Comparison of ENCODE assay signal across 8 mouse cellular contexts in genomic region chr1:182115197-182115596, GRCm38 (mm10). TPM values are rescaled to one million over a fixed set of nuclear protein-coding genes. Genes with fewer than 3 reads are reported as not detected.
DNase-seq lines count a peak whose midpoint lies in the region; ATAC-seq and TF ChIP-seq lines count a peak whose summit lies in the region.

No protein-coding gene starts in this region.

- H3K9me3 ChIP-seq in heart, embryonic 16.5 days (replicated peaks; ENCODE audit: control insufficient read depth, low read length): no peaks in the 10 kb centered on the region
- H3K9me3 ChIP-seq in limb, embryonic 14.5 days (ENCODE audit: control insufficient read depth, low read length): no peaks in the 10 kb centered on the region
- no peaks in the 10 kb centered on the region for H3K9me3 ChIP-seq in hindbrain, embryonic 14.5 days (ENCODE audit: control insufficient read depth, low read length)

- peak; percentile 21; the same call in 1 of the 2 replicates for ATAC-seq in heart, embryonic 16.5 days (replicated peaks; ENCODE audit: extremely low read depth, insufficient read depth, low FRiP score)
- no peak for ATAC-seq in limb, embryonic 14.5 days (ENCODE audit: low FRiP score, low read depth)
- no peak for ATAC-seq in hindbrain, embryonic 14.5 days (ENCODE audit: low FRiP score)

- TF ChIP-seq CTCF in embryonic fibroblast, embryonic 13.5 days (IDR thresholded peaks at IDR 0.05; ENCODE audit: borderline replicate concordance, insufficient read depth, low read length): peak; percentile 74

- no peaks in the 10 kb centered on the region for H3K36me3 ChIP-seq in heart, embryonic 16.5 days (ENCODE audit: control insufficient read depth, insufficient read depth)
- H3K36me3 ChIP-seq in limb, embryonic 14.5 days (ENCODE audit: control insufficient read depth, insufficient read depth, low read length): no peaks in the 10 kb centered on the region
- H3K36me3 ChIP-seq in hindbrain, embryonic 14.5 days (replicated peaks; ENCODE audit: control insufficient read depth, insufficient read depth): no peaks in the 10 kb centered on the region

- H3K4me1 ChIP-seq in heart, embryonic 16.5 days (ENCODE audit: control insufficient read depth, insufficient read depth, low read length): peaks cover 21% of the 10 kb centered on the region
- H3K4me1 ChIP-seq in embryonic fibroblast, embryonic 13.5 days (ENCODE audit: control insufficient read depth, insufficient read depth, low read length): no peaks in the 10 kb centered on the region
- H3K4me1 ChIP-seq in limb, embryonic 14.5 days (ENCODE audit: control insufficient read depth, insufficient read depth, low read length): peaks cover 34% of the 10 kb centered on the region
- peaks cover 17% of the 10 kb centered on the region for H3K4me1 ChIP-seq in hindbrain, embryonic 14.5 days (replicated peaks; ENCODE audit: control insufficient read depth, insufficient read depth, low read length)

- TF ChIP-seq POLR2A in embryonic fibroblast, embryonic 13.5 days (IDR thresholded peaks at IDR 0.05; ENCODE audit: low read depth, low read length): no peak
- TF ChIP-seq POLR2A in limb, embryonic 14.5 days (IDR thresholded peaks at IDR 0.05; ENCODE audit: borderline replicate concordance, extremely low read depth, insufficient read depth, insufficient read length): no peak

- H3K9ac ChIP-seq in heart, embryonic 16.5 days (ENCODE audit: low read length): no peak overlapping the region
- no peak overlapping the region for H3K9ac ChIP-seq in limb, embryonic 14.5 days (ENCODE audit: low read depth, low read length, severe bottlenecking)
- no peak overlapping the region for H3K9ac ChIP-seq in hindbrain, embryonic 14.5 days

- WGBS in heart, embryonic 16.5 days: 20% methylated on average over 5 of the region's 5 CpGs
- 22% methylated on average over 5 of the region's 5 CpGs for WGBS in limb, embryonic 14.5 days
- WGBS in hindbrain, embryonic 14.5 days: 33% methylated on average over 5 of the region's 5 CpGs

- intact Hi-C loops in heart, postnatal 25 days (cut with DNase I): loop anchor here (1.0 to 10.0 kb wide), 3 partner anchors 94 to 390 kb away; no protein-coding TSS in a partner anchor

- no peak overlapping the region for H3K4me2 ChIP-seq in heart, embryonic 16.5 days (ENCODE audit: low read depth, low read length)
- H3K4me2 ChIP-seq in limb, embryonic 14.5 days (replicated peaks; ENCODE audit: low read depth, low read length, severe bottlenecking): no peak overlapping the region
- H3K4me2 ChIP-seq in hindbrain, embryonic 14.5 days (replicated peaks): no peak overlapping the region

- no peak for DNase-seq in heart, postnatal 25 days (ENCODE audit: low spot score)
- peak; percentile 58 to 63 for DNase-seq in B cell, adult 2 months
- peak; percentile 80 for DNase-seq in R1 (ENCODE audit: low read depth, low spot score)
- DNase-seq in limb, embryonic 14.5 days (ENCODE audit: low spot score): peak; percentile 38
- DNase-seq in thymus, postnatal 0 days (ENCODE audit: low spot score): peak; percentile 63
- DNase-seq in hindbrain, embryonic 14.5 days (ENCODE audit: low spot score): no peak

- no peak overlapping the region for H3K27ac ChIP-seq in heart, embryonic 16.5 days (ENCODE audit: low read length)
- H3K27ac ChIP-seq in embryonic fibroblast, embryonic 13.5 days (ENCODE audit: insufficient read depth, low read length): no peak overlapping the region
- no peak overlapping the region for H3K27ac ChIP-seq in limb, embryonic 14.5 days (replicated peaks; ENCODE audit: low read depth, low read length)
- no peak overlapping the region for H3K27ac ChIP-seq in hindbrain, embryonic 14.5 days

- H3K27me3 ChIP-seq in heart, embryonic 16.5 days (ENCODE audit: control insufficient read depth, insufficient read depth, low read length): no peaks in the 10 kb centered on the region
- no peaks in the 10 kb centered on the region for H3K27me3 ChIP-seq in limb, embryonic 14.5 days (ENCODE audit: control insufficient read depth, insufficient read depth, low read length)
- no peaks in the 10 kb centered on the region for H3K27me3 ChIP-seq in hindbrain, embryonic 14.5 days (ENCODE audit: control insufficient read depth, insufficient read depth, low read length)

- no peak overlapping the region for H3K4me3 ChIP-seq in heart, embryonic 16.5 days (ENCODE audit: low read length)
- H3K4me3 ChIP-seq in embryonic fibroblast, embryonic 13.5 days (ENCODE audit: insufficient read depth, low read length): no peak overlapping the region
- no peak overlapping the region for H3K4me3 ChIP-seq in limb, embryonic 14.5 days (replicated peaks; ENCODE audit: low read length)
- no peak overlapping the region for H3K4me3 ChIP-seq in hindbrain, embryonic 14.5 days (replicated peaks; ENCODE audit: low read length)

RNA-seq across cellular contexts. Expression of gene Srp9, which starts 9.3 kb away (rescaled TPM):
- 85.9 and 111 TPM in 2 replicates for polyA plus RNA-seq in heart, embryonic 16.5 days (2015; fragmentation: Nextera tagmentation; extraction: Ambion mirVana)
- 10 to 100 TPM; 39.8 to 42.7 TPM for total RNA-seq in heart, postnatal 25 days (2021)
- polyA plus RNA-seq in embryonic fibroblast, embryonic 13.5 days (2011; ENCODE audit: insufficient read length, low read depth, missing spikeins): 86.9 and 91.6 TPM in 2 replicates
- polyA plus RNA-seq in limb, embryonic 14.5 days (2012; rRNA removed): 78.2 and 101 TPM in 2 replicates
- polyA plus RNA-seq in limb, embryonic 14.5 days (2014; fragmentation: Nextera tagmentation; extraction: Ambion mirVana): 157 and 166 TPM in 2 replicates
- polyA plus RNA-seq in thymus, postnatal 0 days (2015; fragmentation: Nextera tagmentation; extraction: Ambion mirVana): 274 and 279 TPM in 2 replicates
- 139 and 142 TPM in 2 replicates for polyA plus RNA-seq in hindbrain, embryonic 14.5 days (2014; fragmentation: Nextera tagmentation; extraction: Ambion mirVana)

RNA-seq across cellular contexts. Expression of gene Vmn1r1, which starts 49.1 kb away (rescaled TPM):
- polyA plus RNA-seq in heart, embryonic 16.5 days (2015; fragmentation: Nextera tagmentation; extraction: Ambion mirVana): not detected in 2 replicates
- total RNA-seq in heart, postnatal 25 days (2021): not detected
- not detected in 2 replicates for polyA plus RNA-seq in embryonic fibroblast, embryonic 13.5 days (2011; ENCODE audit: insufficient read length, low read depth, missing spikeins)
- polyA plus RNA-seq in limb, embryonic 14.5 days (2012; rRNA removed): 0.03 TPM in 1 of 2 replicates, not detected in the other
- polyA plus RNA-seq in limb, embryonic 14.5 days (2014; fragmentation: Nextera tagmentation; extraction: Ambion mirVana): not detected in 2 replicates
- polyA plus RNA-seq in thymus, postnatal 0 days (2015; fragmentation: Nextera tagmentation; extraction: Ambion mirVana): not detected in 2 replicates
- polyA plus RNA-seq in hindbrain, embryonic 14.5 days (2014; fragmentation: Nextera tagmentation; extraction: Ambion mirVana): not detected in 2 replicates

Comparison
In these comparisons a context has a peak if more than half of its experiments do, and no peak if none do; other contexts are left out.
1. DNase-seq: peak in B cell, adult 2 months (2 of 2), R1 (single experiment), limb, embryonic 14.5 days (single experiment) and thymus, postnatal 0 days (single experiment); none in heart, postnatal 25 days (single experiment) and hindbrain, embryonic 14.5 days (single experiment).